Mouse (Mus musculus) adrenal gland, adult (tissue): ENCODE measurements around the gene Smg1.
A peak's percentile ranks its signal among the peaks of the same experiment; 100 is the strongest.

Experiments used
- DNase-seq, 2 experiments: peaks; one replicate each; pipeline ENCODE4 v3.0.0; 2022 to 2023; ENCODE audit warnings: low spot score in 1 of 2; ENCODE audit not compliant: inconsistent age in 2 of 2

Gene Smg1

GRCm38 (mm10) chr7:118243453-118244385 lies at the start of gene Smg1:
Gene Smg1 (minus strand): TSS chr7:118243670.
- DNase-seq: peak; percentile 100

DNA sequence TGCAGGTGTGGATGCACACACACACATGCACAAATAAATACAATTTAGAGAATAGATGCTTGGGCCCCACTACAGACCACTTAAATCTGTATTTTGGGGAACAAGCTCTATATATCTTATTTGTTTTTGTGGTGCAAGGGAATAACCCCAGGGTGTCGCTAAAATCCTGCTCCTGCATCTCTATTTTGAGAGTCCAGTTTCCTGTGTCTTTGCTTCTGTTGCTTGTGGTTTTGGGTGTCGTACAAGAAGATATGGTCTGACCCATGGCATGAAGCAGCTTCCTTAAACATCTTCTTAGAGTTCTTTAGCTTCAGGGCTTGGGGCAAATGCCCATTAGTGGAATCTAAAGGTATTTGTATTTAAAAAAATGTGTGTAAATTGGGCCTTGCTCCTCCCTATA lies 39.7 kb upstream of the Smg1 start:
- no peak for DNase-seq

DNA sequence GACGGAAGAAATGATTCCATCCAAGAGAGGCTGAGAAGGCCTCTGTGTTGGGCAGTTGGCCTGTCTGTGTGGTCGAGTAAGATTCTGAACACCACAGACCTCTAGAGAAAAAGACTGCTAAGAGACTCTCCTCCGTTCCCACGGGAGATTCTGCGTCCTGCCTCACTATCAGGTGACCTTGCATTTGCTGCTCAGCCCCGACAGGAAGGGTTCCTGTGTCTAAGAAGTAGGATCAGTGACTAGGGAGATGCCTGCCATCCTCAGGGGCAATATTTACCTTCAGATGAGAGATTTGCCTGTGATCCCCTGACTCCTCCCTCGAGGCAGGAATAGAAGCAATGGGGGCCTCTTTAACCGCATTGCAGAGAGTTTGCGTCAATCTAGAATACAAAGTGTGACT lies 39.1 kb upstream of the Smg1 start:
- DNase-seq: no peak

- peak in 1 of 2 experiments; percentile 25 for DNase-seq
Measured at GRCm38 (mm10) chr7:118279521-118279920, 36.1 kb upstream of the Smg1 start.

DNA sequence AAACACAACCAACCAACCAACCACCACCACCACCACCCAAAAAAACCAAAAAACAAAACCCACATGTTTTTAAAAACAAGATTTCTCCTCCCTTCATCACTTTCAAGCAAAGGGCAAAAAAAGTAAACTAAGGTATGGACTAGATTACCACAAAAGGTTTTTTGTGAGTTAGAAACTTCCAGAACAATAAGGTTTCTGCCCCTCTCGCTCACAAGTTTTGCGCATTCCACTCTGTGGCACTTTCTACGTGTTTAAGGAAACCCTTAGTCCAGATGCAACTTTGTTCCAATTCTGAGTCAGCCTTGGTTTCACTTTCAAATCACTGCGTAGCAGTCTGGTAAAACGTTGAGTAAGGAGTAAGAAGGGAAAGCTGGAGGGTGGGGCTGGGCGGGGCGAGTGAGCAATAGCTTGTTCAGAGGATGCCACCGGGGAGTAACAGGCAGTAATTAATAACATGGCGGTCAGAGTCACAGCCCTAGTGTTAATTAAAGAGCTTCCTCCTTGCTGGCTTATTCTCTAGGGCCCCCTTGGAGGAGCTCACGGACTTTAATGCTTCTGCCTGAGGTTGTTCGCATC lies 34.0 kb upstream of the Smg1 start:
- peak; percentile 55 to 87 for DNase-seq

DNA sequence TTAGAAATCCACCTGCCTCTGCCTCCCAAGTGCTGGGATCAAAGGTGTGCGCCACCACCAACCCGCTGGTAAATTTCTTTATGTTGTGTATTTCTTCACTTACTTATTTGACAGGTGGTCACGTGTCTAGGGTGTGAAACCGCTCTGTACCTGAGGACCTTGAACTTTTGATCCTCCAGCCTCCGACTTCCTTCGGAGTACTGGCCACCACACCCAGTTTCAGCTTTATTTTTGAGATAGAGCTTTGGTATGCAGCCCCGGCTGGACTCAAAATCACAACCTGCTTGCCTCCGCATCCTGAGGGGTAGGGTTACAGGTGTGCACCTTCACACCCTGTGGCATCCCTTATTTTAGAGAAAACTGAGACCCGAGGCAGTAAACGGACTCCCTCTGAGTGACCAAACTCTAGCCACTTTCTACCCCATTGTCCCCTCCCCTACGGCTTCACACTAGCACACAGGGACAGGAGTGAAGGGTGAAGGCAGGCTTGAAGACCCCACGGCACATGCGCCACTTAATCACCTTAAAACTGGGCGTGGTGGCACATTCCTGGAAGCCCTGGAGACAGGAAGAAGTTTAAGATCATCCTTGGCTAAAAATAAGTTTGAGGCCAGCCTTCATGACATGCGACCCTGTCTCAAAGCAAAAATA lies 33.3 kb upstream of the Smg1 start:
- DNase-seq: peak; percentile 18 to 65

DNA sequence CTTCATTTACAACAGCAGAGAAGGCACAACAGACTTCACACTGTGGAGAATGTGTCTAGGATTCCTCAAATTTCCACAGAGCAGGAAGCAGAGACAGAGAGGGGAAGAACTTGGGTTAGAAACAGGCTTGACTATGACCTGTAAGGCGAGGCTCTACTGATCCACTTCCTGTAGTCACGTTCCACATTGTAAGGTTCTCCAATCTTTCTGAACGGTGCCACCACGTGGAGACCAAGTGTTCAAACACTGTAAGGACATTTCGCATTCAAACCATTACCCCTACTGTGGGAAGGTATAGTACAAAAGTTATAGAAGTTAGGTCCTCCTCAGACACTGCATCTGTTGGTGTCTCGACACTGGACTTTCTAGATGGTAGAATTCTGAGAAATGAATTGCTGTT lies 31.8 kb upstream of the Smg1 start:
- DNase-seq: peak in 1 of 2 experiments; percentile 33

DNA sequence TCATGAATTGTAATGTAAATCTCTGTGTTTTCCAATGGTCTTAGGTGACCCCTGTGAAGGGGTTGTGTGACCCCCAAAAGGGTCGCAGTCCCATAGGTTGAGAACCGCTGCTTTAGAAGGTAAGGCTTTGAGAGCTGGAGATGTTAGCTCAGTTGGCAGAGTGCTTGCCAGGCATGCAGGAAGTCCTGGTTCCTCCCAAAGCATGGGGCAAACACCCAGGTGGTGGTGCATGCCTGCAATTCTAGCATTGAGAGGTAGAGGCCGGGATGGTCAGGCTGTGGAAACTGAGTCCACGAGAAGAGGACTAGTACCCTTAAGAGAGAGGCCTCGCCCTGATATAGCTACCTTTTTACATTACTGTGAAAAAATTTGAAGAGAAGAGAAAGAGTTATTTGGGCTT lies 31.4 kb upstream of the Smg1 start:
- DNase-seq: no peak

- no peak for DNase-seq
Measured at GRCm38 (mm10) chr7:118274169-118274568, 30.7 kb upstream of the Smg1 start.

- DNase-seq: peak in 1 of 2 experiments; percentile 87
Measured at GRCm38 (mm10) chr7:118266099-118266498, 22.6 kb upstream of the Smg1 start.

DNA sequence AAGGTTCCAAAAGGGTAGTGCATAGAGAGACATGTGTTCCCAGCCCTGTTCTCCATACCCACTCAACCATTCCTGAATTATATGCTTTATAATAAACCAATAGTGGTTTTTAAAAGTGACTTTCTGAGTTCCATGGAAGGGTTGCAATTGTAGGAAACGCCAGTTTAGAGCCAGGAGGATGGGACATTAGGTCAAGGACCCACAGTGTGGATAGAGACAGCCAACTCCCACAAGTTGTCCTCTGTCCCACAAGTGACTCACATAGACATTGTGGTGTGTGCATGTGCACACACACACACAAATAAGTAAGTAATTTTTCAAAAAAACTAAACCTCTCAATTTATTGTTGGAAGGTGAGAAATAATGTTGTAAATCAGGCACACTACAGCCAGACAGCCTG lies 20.1 kb upstream of the Smg1 start:
- DNase-seq: peak; percentile 22 to 59

GRCm38 (mm10) chr7:118262409-118262808 lies 18.9 kb upstream of the Smg1 start:
- DNase-seq: no peak

GRCm38 (mm10) chr7:118259676-118260305 lies 16.3 kb upstream of the Smg1 start:
- DNase-seq: no peak

DNA sequence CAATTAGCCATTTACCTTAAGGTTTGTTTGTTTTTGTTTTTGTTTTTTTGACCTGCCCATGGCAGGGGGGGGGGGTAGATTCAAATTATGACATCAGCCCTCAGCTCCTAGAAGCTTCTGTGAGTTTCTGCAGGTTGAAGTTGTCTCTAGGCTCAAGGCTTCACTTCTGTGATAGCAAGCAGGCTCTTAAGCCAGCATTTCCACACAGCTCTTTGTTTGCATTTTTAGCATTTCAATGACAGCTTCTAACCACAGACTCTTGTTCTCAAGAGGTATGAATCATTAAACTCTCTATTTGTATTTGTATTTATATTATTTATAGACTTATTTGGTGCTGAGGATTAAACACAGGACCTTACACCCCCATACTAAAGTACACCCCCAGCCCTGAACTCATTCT lies 15.0 kb upstream of the Smg1 start:
- no peak for DNase-seq

GRCm38 (mm10) chr7:118256740-118257139 lies 13.3 kb upstream of the Smg1 start:
- no peak for DNase-seq

DNA sequence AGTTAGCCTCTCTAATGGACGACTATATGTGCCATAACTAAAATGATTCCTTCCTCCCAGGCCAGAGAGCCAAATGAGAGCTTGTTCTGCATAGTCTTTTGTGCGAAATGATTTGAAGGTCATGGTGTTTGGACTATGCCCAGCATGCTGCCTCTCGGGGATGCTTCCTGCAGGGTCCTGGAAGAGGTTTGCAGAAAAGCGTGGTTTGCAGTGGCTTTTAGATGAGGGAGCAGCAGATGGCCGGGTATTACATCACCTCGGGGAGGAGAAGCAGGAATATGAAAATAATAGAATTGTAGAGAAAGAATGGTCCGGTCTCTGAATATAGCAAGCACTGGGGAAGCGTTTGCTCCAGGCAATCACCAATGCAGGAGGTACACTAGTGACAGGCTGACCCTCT lies 11.0 kb upstream of the Smg1 start:
- peak in 1 of 2 experiments; percentile 49 for DNase-seq

GRCm38 (mm10) chr7:118254015-118254414 lies 10.5 kb upstream of the Smg1 start:
- DNase-seq: no peak

- peak in 1 of 2 experiments; percentile 31 for DNase-seq
Measured at GRCm38 (mm10) chr7:118252979-118253378, 9.5 kb upstream of the Smg1 start.

DNA sequence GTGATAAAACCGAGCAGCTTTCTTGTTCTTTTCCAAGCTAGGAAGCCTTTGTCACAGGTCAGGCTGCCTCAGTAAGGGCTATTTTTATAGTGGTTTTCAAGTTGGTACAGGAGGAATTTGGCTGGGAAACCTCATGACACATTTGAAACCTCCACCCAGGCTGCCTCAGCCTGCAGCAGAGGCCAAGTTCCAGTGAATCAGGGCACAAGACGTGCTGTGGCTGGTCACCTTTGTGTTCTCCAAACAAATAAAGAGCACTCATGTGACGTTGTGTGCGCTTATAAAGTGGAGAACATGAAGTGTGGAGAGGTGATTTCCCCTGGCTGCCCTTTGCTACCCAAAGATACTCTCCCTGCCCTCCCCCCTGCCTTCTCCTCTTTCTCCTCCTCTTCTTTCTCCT lies 8.9 kb upstream of the Smg1 start:
- peak; percentile 79 to 82 for DNase-seq

GRCm38 (mm10) chr7:118251392-118252170 lies 8.1 kb upstream of the Smg1 start:
- peak; percentile 49 to 87 for DNase-seq
